Mouse (Mus musculus) cerebellum, adult 2 months (tissue): ENCODE measurements at regions not wholly inside any gene's neighbourhood (a gene's known extent, or its start where the extent isn't known, plus 50 kb on each side); places are given as distances from the start of the nearest gene placed in this dataset.
"Not testable (repeated sequence)": the region's sequence is repeated elsewhere in the genome, so short reads cannot be mapped to it uniquely, and the experiment has no call there.

Experiments used
- CTCF ChIP-seq: fragments of 200-500 bp; IDR thresholded peaks from 2 replicates; pipeline ENCODE4 v1.5.1; 2011; ENCODE audit warnings: low read depth, mild to moderate bottlenecking, control low read depth, low read length, moderate library complexity, borderline replicate concordance; ENCODE audit not compliant: insufficient read depth
- POLR2A ChIP-seq: fragments of 200-500 bp; IDR thresholded peaks from 2 replicates; pipeline ENCODE4 v1.6.1; 2011; ENCODE audit warnings: low read length, control low read depth, borderline replicate concordance; ENCODE audit not compliant: insufficient read depth

DNA sequence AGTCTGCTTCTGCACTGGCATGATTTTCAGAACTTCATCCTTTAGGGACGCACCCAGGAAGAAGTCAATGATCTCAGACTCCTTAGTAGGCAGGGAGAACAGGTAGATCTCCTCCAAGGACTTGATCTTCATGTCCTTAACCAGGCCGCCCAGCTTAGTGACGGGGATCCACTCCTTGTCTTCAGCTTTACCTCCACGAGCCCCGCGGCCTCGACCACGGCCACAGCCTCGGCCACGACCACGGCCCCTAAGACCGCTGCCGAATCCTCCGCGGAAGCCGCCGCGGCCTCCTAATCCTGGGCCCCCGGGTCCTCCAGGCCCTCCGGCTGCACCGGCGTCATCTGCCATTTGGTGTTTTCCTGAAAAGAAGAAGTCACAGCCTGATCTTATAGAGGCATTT is 128.0 kb upstream of the Stt3b start:
- not testable (repeated sequence) for TF ChIP-seq POLR2A, CTCF
